Mouse (Mus musculus) heart, embryonic 14.5 days (tissue): ENCODE measurements around the gene Atp5l. TPM values are rescaled to one million over a fixed set of nuclear protein-coding genes. Genes with fewer than 3 reads are reported as not detected.

Experiments used
- ATAC-seq: fragments of 200-750 bp; cut with Nextera tagmentation; 2 replicates; pipeline ENCODE4 v1.8.0; 2017; ENCODE audit warnings: low read depth, moderate TSS enrichment; ENCODE audit not compliant: insufficient number of reproducible peaks, insufficient read depth, low FRiP score
- H3K27ac ChIP-seq, 2 experiments: fragments of 200-500 bp in 1 of 2; fragments of 300-500 bp in 1 of 2; sonication (generic) in 1 of 2; replicated peaks in 1 of 2; 2 replicates each; pipeline ENCODE4 v1.5.1; 2012 to 2014; ENCODE audit warnings: low read depth in 2 of 2, low read length in 2 of 2, control low read depth in 1 of 2, mild to moderate bottlenecking in 1 of 2, mixed read lengths in 1 of 2; ENCODE audit not compliant: control insufficient read depth in 1 of 2, insufficient read depth in 1 of 2
- H3K27me3 ChIP-seq: fragments of 300-500 bp; sonication (generic); 2 replicates; pipeline ENCODE4 v1.6.1; 2014; ENCODE audit warnings: mild to moderate bottlenecking, low read length, control low read depth; ENCODE audit not compliant: control insufficient read depth, insufficient read depth
- H3K36me3 ChIP-seq: fragments of 300-500 bp; sonication (generic); 2 replicates; pipeline ENCODE4 v1.6.1; 2014; ENCODE audit warnings: mild to moderate bottlenecking, control low read depth, low read length, mixed read lengths; ENCODE audit not compliant: control insufficient read depth, insufficient read depth
- H3K4me1 ChIP-seq, 2 experiments: fragments of 200-500 bp in 1 of 2; fragments of 300-500 bp in 1 of 2; sonication (generic) in 1 of 2; 2 replicates each; pipeline ENCODE4 v1.6.1; 2012 to 2014; ENCODE audit warnings: low read length in 2 of 2, control low read depth in 1 of 2, mixed read lengths in 1 of 2; ENCODE audit not compliant: control insufficient read depth in 2 of 2, insufficient read depth in 2 of 2
- H3K4me2 ChIP-seq: fragments of 300-500 bp; sonication (generic); 2 replicates; pipeline ENCODE4 v1.6.1; 2014; ENCODE audit warnings: mild to moderate bottlenecking, low read length
- H3K4me3 ChIP-seq, 2 experiments: fragments of 200-500 bp in 1 of 2; fragments of 300-500 bp in 1 of 2; sonication (generic) in 1 of 2; 2 replicates each; pipeline ENCODE4 v1.5.1; 2012 to 2014; ENCODE audit warnings: low read length in 2 of 2, mild to moderate bottlenecking in 2 of 2, control low read depth in 1 of 2, low read depth in 1 of 2, moderate library complexity in 1 of 2; ENCODE audit not compliant: control insufficient read depth in 1 of 2, insufficient read depth in 1 of 2
- H3K9ac ChIP-seq: fragments of 300-500 bp; sonication (generic); 2 replicates; pipeline ENCODE4 v1.6.1; 2014; ENCODE audit warnings: mild to moderate bottlenecking, low read length
- H3K9me3 ChIP-seq: fragments of 300-500 bp; sonication (generic); 2 replicates; pipeline ENCODE4 v1.6.1; 2016; ENCODE audit warnings: low read length, control low read depth; ENCODE audit not compliant: control insufficient read depth
- WGBS: fragments of 180-500 bp; shearing (Covaris S2); extraction: QIAGEN DNeasy Blood & Tissue Kit; methylation state at CpG from one replicate; pipeline ENCODE4 v1.1.7; 2014; 5-methylcytosine and 5-hydroxymethylcytosine counted together
- polyA plus RNA-seq: library from polyadenylated mRNA; unstranded; fragments of >200 nt; fragmentation: Nextera tagmentation; extraction: Ambion mirVana; gene quantifications from 2 replicates; pipeline ENCODE4 v1.2.1, GENCODE M21; 2014

Gene Atp5l
- polyA plus RNA-seq, 1 experiment from 2014 or later: 1,405 TPM

DNA sequence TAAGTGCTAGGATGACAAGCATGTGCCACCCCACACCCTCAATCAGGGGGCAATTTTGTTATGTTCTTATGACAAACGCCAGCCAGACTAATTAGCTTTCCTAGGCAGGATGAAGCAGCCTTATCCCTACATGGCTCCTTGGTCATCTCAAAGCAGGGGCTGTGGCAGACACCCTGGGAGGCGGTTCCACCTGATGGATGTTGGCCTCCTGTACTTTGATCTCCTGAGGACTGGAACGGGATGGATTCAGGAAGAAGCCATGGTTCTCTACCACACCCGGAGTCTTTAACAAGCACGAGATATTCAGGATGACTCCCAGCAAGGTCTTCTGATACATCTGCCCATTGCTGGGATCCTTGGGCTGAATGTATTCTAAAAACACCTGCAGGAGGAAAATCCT, 27.3 kb upstream of the Atp5l start:
- peaks cover 99% of the 10 kb centered on the region for H3K36me3 ChIP-seq
- ATAC-seq: no peak
- H3K9ac ChIP-seq: no peak overlapping the region
- WGBS: 90% methylated on average over 5 of the region's 5 CpGs
- no peaks in the 10 kb centered on the region for H3K9me3 ChIP-seq
- no peak overlapping the region for H3K4me3 ChIP-seq
- H3K27ac ChIP-seq: no peak overlapping the region
- H3K4me1 ChIP-seq: no peaks in the 10 kb centered on the region
- no peaks in the 10 kb centered on the region for H3K27me3 ChIP-seq
- no peak overlapping the region for H3K4me2 ChIP-seq

- no peaks in the 10 kb centered on the region for H3K27me3 ChIP-seq
- no peak for ATAC-seq
- no peaks in the 10 kb centered on the region for H3K9me3 ChIP-seq
- H3K27ac ChIP-seq: no peak overlapping the region
- H3K4me2 ChIP-seq: no peak overlapping the region
- no peaks in the 10 kb centered on the region for H3K4me1 ChIP-seq
- no peak overlapping the region for H3K4me3 ChIP-seq
- 90% methylated on average over 7 of the region's 7 CpGs for WGBS
- peaks cover 98% of the 10 kb centered on the region for H3K36me3 ChIP-seq
- H3K9ac ChIP-seq: no peak overlapping the region
Observed at GRCm38 (mm10) chr9:44946185-44946695, 25.7 kb upstream of the Atp5l start.

DNA sequence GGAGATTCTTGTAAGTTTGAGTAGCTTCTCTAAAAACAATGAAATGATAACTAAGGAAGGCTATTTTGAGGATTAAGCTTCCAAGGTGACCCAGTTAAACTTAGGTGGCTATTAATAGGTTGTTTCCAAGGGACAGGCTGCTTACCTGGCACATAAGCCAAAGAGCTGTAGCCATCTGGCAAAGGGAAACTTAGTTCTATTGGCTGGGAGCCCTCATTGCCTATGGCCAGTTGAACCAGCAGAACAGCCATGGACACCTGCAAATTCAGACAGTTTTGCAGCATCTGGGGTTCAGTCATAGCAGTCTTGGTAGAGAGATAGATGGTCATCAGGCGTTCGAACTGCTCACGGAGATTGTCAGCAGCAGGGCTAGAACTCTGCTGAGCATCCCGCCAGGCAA, 21.9 kb upstream of the Atp5l start:
- Histone ChIP-seq H3K9ac (no peak overlapping the region), H3K27ac (peak overlapping the region; percentile 27 to 39; a peak in 1 of 4 replicates), H3K4me1 (no peaks in the 10 kb centered on the region), H3K4me3 (no peak overlapping the region), H3K4me2 (no peak overlapping the region), H3K9me3 (no peaks in the 10 kb centered on the region), H3K36me3 (peaks cover 95% of the 10 kb centered on the region), H3K27me3 (no peaks in the 10 kb centered on the region)
- no peak for ATAC-seq
- 94% methylated on average over 4 of the region's 4 CpGs for WGBS

DNA sequence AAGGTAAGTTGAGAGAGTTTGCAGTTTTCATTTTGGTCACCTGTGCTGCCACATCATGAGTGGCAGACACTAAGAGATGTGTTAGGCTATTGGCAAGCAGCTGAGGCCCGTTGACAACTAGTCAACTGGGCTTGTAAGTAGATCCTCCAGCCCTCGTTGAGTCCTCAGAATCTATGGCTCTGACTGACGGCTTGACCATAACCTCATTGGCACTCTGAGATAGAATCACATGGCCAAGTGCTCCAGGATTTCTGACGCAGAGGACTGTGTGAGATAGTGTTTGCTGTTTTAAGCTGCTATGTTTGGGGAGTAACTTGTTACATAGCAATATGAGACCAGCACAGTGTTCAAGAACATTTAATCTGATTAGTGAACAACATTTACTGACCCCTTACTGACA, 21.2 kb upstream of the Atp5l start:
- WGBS: 56% methylated on average over 4 of the region's 4 CpGs
- no peak for ATAC-seq
- no peak overlapping the region for H3K9ac ChIP-seq
- no peaks in the 10 kb centered on the region for H3K4me1 ChIP-seq
- peaks cover 95% of the 10 kb centered on the region for H3K36me3 ChIP-seq
- no peaks in the 10 kb centered on the region for H3K27me3 ChIP-seq
- no peak overlapping the region for H3K4me3 ChIP-seq
- H3K27ac ChIP-seq: peak overlapping the region in 1 of 2 experiments; percentile 39; a peak in 1 of 4 replicates
- H3K4me2 ChIP-seq: no peak overlapping the region
- H3K9me3 ChIP-seq: no peaks in the 10 kb centered on the region

DNA sequence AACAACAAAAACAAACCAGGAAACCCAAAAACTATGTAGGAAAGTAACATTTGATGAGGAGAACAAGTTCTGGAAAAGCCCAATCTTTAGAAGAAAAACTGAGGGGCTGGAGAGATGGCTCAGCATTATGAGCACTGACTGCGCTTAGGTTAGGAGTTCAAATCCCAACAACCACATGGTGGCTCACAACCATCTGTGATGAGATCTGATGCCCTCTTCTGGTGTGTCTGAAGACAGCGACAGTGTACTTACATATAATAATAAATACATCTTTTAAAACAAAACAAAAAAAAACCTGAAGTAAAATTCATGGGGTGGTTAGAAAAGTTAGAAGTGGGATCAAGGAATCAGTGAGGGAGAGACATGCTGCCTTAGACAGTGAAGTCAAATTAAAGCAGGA, 1.0 kb upstream of the Atp5l start:
- Histone ChIP-seq H3K4me3 (peak overlapping the region in 1 of 2 experiments; percentile 88; a peak in 2 of 4 replicates), H3K9ac (peak overlapping the region; percentile 90), H3K4me2 (peak overlapping the region; percentile 71), H3K4me1 (peaks cover 0 to 7% of the 10 kb centered on the region in 2 experiments; a peak in 2 of 4 replicates), H3K36me3 (peaks cover 8% of the 10 kb centered on the region; the same call in 1 of the 2 replicates), H3K27ac (peak overlapping the region in 1 of 2 experiments; percentile 87; a peak in 2 of 4 replicates), H3K27me3 (no peaks in the 10 kb centered on the region), H3K9me3 (no peaks in the 10 kb centered on the region)
- 65% methylated on average over 2 of the region's 2 CpGs for WGBS
- ATAC-seq: no peak

DNA sequence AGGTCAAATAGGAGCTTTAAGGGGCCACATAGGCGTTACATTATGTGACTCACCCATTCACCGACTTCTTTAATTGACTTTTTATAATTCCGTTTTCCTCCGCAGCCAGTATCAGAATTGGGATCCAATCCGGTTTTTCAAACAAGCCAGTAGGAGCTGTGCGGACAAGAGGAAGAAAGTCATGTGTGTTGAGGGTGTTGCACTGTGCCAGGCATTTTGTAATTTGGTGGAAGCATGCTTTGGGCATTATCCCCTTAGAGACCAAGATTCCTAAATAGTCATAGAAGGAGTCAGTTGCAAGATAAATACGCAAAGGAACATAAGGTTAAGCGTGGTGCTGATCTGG, 554 bp upstream of the Atp5l start:
- no peaks in the 10 kb centered on the region for H3K27me3 ChIP-seq
- 1% methylated on average over 8 of the region's 8 CpGs for WGBS
- peak overlapping the region; percentile 71 for H3K4me2 ChIP-seq
- no peaks in the 10 kb centered on the region for H3K9me3 ChIP-seq
- H3K4me1 ChIP-seq: peaks cover 0 to 7% of the 10 kb centered on the region in 2 experiments; a peak in 2 of 4 replicates
- H3K4me3 ChIP-seq: peak overlapping the region; percentile 44 to 88
- peak overlapping the region; percentile 90 for H3K9ac ChIP-seq
- peak overlapping the region; percentile 87 to 88 for H3K27ac ChIP-seq
- H3K36me3 ChIP-seq: peaks cover 6% of the 10 kb centered on the region; the same call in 1 of the 2 replicates
- peak; percentile 65; the same call in 1 of the 2 replicates for ATAC-seq

DNA sequence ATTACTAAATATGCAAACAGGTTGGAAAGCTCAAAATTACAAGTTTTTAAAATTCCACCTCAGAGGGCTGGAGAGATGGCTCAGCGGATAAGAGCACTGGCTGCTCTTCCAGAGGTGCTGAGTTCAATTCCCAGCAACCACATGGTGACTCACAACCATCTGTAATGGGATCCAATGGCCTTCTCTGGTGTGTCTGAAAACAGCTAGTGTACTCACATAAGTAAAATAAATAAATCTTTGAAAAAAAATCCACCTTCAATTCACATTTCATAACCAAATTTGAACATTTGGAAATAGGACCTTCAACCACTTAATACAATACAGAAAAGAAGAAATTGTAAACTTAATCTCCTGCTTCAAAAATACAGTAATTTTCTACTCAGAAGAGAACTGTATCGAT, 936 bp downstream of the Atp5l start:
- Histone ChIP-seq H3K4me3 (peak overlapping the region; percentile 88 to 91), H3K4me2 (peak overlapping the region; percentile 71), H3K36me3 (no peaks in the 10 kb centered on the region), H3K9me3 (no peaks in the 10 kb centered on the region), H3K9ac (peak overlapping the region; percentile 90), H3K27ac (peak overlapping the region in 1 of 2 experiments; percentile 87; a peak in 2 of 4 replicates), H3K4me1 (peaks cover 0 to 15% of the 10 kb centered on the region in 2 experiments; a peak in 3 of 4 replicates), H3K27me3 (no peaks in the 10 kb centered on the region)
- no peak for ATAC-seq
- 29% methylated on average over 2 of the region's 2 CpGs for WGBS

DNA sequence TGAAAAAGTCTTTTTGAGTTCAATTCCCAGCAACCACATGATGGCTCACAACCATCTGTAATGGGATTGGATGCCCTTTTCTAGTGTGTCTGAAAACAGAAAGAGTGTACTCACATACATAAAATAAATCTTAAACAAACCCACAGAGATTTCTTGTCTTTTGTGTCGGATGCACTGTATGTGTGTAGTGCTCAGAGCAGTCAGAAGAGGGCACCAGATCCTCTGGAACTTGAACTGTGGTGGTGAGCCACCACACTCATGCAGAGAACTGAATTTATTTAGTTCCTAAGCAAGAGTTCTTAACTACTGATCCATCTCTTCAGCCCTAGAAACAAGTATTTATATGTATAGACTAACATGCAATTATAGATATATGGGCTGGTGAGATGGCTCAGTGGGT, 4.3 kb downstream of the Atp5l start:
- Histone ChIP-seq H3K9ac (no peak overlapping the region), H3K4me3 (no peak overlapping the region), H3K4me1 (peaks cover 0 to 16% of the 10 kb centered on the region in 2 experiments; a peak in 3 of 4 replicates), H3K4me2 (no peak overlapping the region), H3K27me3 (no peaks in the 10 kb centered on the region), H3K27ac (no peak overlapping the region), H3K9me3 (no peaks in the 10 kb centered on the region), H3K36me3 (peaks cover 32% of the 10 kb centered on the region)
- WGBS: 66% methylated on average over 1 of the region's 1 CpGs
- ATAC-seq: no peak
